Mouse (Mus musculus): ENCODE data around the gene Adgra1.

DNA sequence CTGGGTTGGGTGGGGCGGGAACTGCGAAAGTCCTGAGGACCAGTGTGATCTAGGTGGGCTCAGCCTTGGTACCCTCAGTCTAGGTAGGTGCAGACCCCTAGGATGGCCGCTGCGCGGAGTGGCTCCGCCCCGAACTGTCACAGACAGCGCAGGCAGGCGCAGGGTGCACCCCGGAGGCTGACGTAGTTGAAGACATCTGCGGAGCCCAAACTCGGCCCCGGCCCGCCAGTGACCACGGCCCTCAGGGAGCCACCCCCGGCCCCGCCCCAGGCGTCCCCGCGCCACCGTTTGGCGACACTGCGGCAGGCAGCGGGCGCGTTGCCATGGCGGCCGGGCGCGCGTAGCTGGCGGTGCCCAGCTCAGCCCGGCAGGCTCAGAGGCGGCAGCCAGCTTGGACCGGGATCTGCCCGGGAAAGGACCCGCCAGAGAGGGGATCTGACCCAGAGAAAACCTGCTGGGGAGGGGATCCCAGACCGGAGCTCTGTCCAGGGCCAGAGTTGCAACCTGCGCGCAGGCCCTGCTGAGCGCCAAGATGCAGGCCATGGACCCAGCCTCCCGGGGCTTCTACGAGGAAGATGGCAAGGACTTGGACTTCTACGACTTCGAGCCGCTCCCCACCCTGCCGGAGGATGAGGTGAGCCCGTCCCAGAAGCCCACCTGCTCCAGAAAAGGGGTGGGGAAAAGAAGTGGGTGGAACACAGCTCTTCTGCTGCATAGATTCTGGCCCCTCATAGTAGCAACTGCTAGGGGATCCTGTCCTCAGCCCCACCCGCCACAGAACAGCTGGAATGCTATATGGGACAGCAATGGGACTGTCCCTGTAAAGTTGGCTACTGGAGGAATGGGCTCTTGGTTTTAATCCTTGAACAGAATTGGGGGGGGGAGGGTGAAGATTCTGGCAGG is 60.9 kb downstream of the Adgra1 start, which contains the start of gene Kndc1:
- TF ChIP-seq CTCF (IDR thresholded peaks at IDR 0.05; ENCODE audit: low read depth) (no peak), EP300 (IDR thresholded peaks at IDR 0.05; ENCODE audit: low read depth) (no peak)

Data from heart, postnatal 0 days (tissue).